Mouse (Mus musculus) olfactory bulb, adult 2 months (tissue): ENCODE measurements around the gene Znrf1. TPM values are rescaled to one million over a fixed set of nuclear protein-coding genes. Genes with fewer than 3 reads are reported as not detected.

Experiments
- H3K27ac ChIP-seq: fragments of 200-500 bp; 2 replicates; pipeline ENCODE4 v1.5.1; 2012; ENCODE audit warnings: low read depth, low read length; ENCODE audit not compliant: insufficient read depth
- H3K4me1 ChIP-seq: fragments of 200-500 bp; 2 replicates; pipeline ENCODE4 v1.6.1; 2012; ENCODE audit warnings: low read length; ENCODE audit not compliant: control insufficient read depth, insufficient read depth
- H3K4me3 ChIP-seq: fragments of 200-500 bp; 2 replicates; pipeline ENCODE4 v1.5.1; 2012; ENCODE audit warnings: mild to moderate bottlenecking, low read depth, low read length, moderate library complexity; ENCODE audit not compliant: insufficient read depth
- CTCF ChIP-seq: fragments of 200-500 bp; IDR thresholded peaks from 2 replicates; pipeline ENCODE4 v1.5.1; 2012; ENCODE audit warnings: low read depth, mild to moderate bottlenecking, low read length, moderate library complexity; ENCODE audit not compliant: insufficient read depth
- POLR2A ChIP-seq: fragments of 200-500 bp; IDR thresholded peaks from 2 replicates; pipeline ENCODE4 v1.6.1; 2012; ENCODE audit warnings: mild to moderate bottlenecking, low read depth, low read length, moderate library complexity; ENCODE audit not compliant: insufficient read depth
- WGBS: fragments of 180-500 bp; shearing (Covaris S2); methylation state at CpG from one replicate; pipeline ENCODE4 v1.1.7; 2018; 5-methylcytosine and 5-hydroxymethylcytosine counted together
- polyA plus RNA-seq: library from polyadenylated mRNA; stranded (reverse); fragments of >200 nt; gene quantifications from 2 replicates; pipeline ENCODE4 v1.2.4, GENCODE M21; 2012; ENCODE audit warnings: low replicate concordance; ENCODE audit not compliant: missing spikeins, insufficient read depth, insufficient read length

The Znrf1 gene
- polyA plus RNA-seq, 1 experiment = not detected

DNA sequence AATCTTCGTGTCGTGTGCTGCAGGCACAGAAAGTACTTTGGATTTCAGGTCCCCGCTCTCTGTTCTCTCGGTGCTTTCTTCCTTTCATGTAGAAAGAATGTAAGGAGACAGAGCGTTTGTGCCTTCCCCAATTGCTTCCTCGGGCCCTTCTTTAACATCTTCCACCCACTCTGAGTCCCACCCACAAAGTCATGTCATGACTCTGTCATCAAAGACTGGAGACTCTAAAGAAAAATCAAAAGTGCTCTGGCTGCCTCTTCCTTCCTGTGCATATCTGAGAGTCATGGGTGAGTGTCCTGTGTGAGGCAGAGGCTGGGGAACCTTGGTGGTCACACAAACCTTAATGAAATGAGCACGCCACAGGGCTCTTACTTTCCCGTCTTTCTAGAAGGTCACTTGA, 8.7 kb upstream of the Znrf1 start:
- Histone ChIP-seq H3K27ac (no peak overlapping the region), H3K4me1 (0 out of 2 replicates have a peak, but pooled peaks cover 2% of the 10 kb centered on the region), H3K4me3 (no peak overlapping the region)
- TF ChIP-seq CTCF = no peak
- no peak for TF ChIP-seq POLR2A
- WGBS = 57% methylated on average over 8 of the region's 8 CpGs

DNA sequence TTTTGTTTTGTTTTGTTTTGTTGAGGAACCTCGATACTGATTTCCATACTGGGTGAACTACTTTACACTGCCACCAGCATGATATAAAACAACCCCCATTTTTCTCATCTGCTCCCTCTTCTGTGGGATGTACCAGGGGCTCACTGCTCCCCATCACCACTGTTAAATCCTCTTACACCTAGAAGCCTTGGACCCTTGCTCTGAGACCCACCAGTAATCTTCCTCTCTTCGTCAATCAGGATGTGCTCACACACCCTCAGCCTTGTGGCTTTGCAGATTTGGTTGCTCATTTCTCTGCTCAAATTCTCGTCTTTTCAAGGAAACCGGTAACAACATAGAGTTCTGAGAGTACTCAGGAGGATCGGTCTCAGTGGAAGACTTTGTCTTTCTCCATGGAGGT, 7.8 kb upstream of the Znrf1 start:
- Histone ChIP-seq H3K4me3 (no peak overlapping the region), H3K4me1 (0 out of 2 replicates have a peak, but pooled peaks cover 2% of the 10 kb centered on the region), H3K27ac (no peak overlapping the region)
- no peak for TF ChIP-seq POLR2A
- no peak for TF ChIP-seq CTCF
- WGBS = 70% methylated on average over 5 of the region's 5 CpGs

DNA sequence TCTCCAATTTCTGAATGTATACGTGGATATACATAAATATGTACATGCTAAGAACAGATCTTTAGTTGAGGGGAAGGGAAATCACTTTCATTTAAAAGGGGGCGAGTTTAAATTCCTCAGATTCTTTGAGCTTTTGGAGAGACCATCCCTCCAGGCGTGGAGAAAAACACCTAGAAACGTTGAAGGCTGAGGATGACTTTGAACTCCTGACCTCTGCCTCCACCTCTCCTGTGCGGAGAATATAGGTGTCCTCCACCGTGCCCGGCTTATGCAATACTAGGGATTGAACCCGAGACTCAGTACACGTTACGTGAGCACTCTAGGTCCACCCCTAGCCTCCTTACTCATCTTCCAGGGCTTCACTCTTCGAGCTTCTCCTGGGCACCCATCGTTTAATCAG, 4.7 kb upstream of the Znrf1 start:
- WGBS = 86% methylated on average over 12 of the region's 12 CpGs
- Histone ChIP-seq H3K4me1 (0 out of 2 replicates have a peak, but pooled peaks cover 2% of the 10 kb centered on the region), H3K27ac (no peak overlapping the region), H3K4me3 (no peak overlapping the region)
- no peak for TF ChIP-seq POLR2A
- TF ChIP-seq CTCF = no peak

DNA sequence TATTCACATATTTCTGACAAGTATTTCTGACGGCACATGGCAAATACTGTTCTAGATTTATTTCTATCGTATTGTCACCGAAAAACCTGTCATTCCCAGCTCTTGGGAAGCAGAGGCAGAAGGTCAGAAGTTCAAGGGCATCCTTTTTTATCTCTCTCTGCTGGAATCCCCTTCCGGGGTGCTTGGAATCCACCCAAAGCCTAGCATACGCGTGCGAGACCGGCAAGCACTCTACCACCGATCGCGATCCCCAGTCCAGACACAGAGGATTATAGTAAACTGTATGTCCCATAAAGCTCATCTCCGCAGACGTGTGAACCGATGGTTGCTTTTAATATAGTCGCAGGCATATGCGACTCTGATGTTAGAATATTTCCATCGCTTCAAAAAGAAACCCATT, 4.3 kb upstream of the Znrf1 start:
- Histone ChIP-seq H3K27ac (no peak overlapping the region), H3K4me1 (0 out of 2 replicates have a peak, but pooled peaks cover 2% of the 10 kb centered on the region), H3K4me3 (no peak overlapping the region)
- TF ChIP-seq POLR2A = no peak
- no peak for TF ChIP-seq CTCF
- WGBS = 94% methylated on average over 17 of the region's 17 CpGs

DNA sequence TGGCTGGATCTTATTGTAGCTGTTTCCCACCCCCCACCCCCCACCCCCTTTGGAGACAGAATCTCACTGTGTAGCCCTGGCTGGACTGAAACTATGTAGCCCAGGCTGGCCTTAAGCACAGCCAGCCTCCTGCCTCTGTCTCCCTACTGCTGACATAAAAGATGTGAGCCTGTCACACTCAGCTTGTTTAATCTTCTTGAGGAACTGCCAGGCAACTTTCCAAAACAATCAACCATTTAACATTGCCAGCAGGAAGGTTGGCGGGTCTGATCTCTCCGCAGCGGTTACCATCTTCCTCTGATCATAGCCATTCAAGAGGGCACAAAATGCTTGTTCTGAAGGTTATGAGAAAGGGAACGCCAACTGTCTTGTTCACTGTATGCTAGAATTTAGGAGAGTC, 2.4 kb upstream of the Znrf1 start:
- 0 out of 2 replicates have a peak, but pooled peaks cover 2% of the 10 kb centered on the region for H3K4me1 ChIP-seq
- 58% methylated on average over 4 of the region's 4 CpGs for WGBS
- no peak overlapping the region for H3K4me3 ChIP-seq
- TF ChIP-seq POLR2A (no peak), CTCF (no peak)
- H3K27ac ChIP-seq = no peak overlapping the region

DNA sequence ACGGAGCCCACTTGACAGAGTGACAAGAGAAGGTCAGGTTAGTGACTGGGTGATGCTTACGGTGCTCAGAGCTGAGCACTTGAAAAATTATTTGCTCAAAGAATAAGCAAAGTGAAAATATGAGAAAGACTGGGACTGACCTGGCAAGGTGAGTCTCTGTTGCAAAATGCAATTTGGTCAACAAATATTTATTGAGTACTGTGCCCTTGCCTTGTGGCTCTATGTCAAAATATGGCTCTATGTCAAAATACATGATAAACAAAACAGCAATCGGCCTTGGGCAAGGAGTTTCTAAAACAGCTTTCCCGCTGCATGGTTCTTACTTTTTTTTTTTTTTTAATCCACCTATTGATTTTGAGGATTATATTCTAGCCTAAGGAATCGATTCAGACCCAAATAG, 406 bp upstream of the Znrf1 start:
- Histone ChIP-seq H3K27ac (no peak overlapping the region), H3K4me1 (0 out of 2 replicates have a peak, but pooled peaks cover 2% of the 10 kb centered on the region), H3K4me3 (no peak overlapping the region)
- TF ChIP-seq POLR2A = no peak
- TF ChIP-seq CTCF = no peak
- 29% methylated on average over 5 of the region's 5 CpGs for WGBS

DNA sequence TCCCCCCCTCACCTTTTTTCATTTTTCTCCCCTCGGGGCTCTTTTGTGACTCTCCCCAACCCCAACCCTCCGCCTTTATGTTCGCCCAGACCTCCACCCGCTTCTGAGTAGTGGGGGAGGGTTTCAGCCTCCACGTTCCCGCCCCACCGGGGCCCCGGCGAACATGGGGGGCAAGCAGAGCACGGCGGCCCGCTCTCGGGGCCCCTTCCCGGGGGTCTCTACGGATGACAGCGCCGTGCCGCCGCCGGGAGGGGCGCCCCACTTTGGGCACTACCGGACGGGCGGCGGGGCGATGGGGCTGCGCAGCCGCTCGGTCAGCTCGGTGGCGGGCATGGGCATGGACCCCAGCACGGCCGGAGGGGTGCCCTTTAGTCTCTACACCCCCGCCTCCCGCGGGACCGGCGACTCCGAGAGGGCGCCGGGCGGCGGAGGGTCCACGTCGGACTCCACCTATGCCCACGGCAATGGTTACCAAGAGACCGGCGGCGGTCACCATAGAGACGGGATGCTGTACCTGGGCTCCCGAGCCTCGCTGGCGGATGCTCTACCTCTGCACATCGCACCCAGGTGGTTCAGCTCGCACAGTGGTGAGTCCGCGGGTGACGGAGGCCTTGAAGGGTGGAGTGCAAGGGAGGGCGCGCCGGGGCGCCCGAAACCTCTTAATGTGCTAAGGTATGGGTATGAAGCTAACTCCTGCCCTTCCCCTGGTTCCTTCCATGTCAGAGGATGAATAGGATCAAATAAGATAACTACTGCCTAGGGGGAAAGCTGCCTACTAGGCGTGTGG, 1.3 kb downstream of the Znrf1 start:
- TF ChIP-seq POLR2A (no peak), CTCF (0 out of 2 replicates have a peak, but pooled peaks have one; percentile 23)
- under 1% methylated on average over 64 of the region's 64 CpGs for WGBS
- Histone ChIP-seq H3K27ac (peak overlapping the region; percentile 92), H3K4me1 (peaks cover 8% of the 10 kb centered on the region), H3K4me3 (peak overlapping the region; percentile 76)

DNA sequence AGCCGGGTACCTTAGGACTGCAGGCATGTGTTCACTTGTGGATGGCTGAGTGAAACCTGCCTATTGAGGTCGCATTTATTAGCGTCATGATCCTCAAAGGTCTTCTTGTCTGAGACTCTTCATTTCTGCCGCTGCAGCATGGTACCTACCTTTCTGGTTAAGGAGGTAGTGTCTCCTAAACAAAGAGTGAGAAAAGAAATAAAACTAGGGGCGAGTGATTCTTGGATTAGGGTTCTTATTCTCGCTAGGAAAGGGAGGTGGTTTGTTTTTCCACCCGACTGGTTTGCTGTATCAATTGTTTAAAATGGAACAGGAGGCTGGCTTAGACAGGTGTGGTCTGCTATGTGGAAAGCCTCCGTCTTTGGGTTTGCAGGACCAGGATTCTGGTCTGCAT, 1.9 kb downstream of the Znrf1 start:
- Histone ChIP-seq H3K4me3 (peak overlapping the region; percentile 76), H3K4me1 (peaks cover 8% of the 10 kb centered on the region), H3K27ac (peak overlapping the region; percentile 92; the same call in 1 of the 2 replicates)
- 4% methylated on average over 8 of the region's 8 CpGs for WGBS
- TF ChIP-seq POLR2A = no peak
- no peak for TF ChIP-seq CTCF

DNA sequence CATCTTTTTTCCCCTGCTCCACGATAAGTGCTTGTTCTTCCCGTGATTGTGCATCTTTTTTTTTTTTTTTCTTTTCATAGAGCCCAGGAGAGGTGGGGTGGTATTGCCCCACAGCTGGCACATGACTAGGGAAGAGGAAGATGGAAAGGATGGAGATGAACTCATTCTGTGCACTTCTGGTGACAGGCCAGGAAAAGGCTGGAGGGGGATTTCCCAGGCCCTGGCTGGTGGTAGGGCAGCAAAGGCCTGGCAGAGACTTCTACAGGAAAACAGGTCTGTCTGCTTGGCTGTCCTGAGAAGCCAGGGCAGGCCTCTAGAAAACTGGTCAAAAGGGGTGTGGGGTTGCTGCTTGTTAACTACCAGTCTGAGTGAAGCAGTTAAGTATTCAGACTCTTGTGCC, 2.3 kb downstream of the Znrf1 start:
- H3K4me3 ChIP-seq = peak overlapping the region; percentile 76
- TF ChIP-seq POLR2A (no peak), CTCF (no peak)
- H3K27ac ChIP-seq = no peak overlapping the region
- WGBS = 2% methylated on average over 2 of the region's 2 CpGs
- H3K4me1 ChIP-seq = peaks cover 12% of the 10 kb centered on the region
